Mouse (Mus musculus) fibroblast of lung, adult 2 months (primary cell): ENCODE data around the gene Rsph6a.
"Not testable (repeated sequence)": the region's sequence is repeated elsewhere in the genome, so short reads cannot be mapped to it uniquely, and the experiment has no call there.

Experiments
- DNase-seq: peaks from one replicate; pipeline ENCODE4 v3.0.0-alpha.2; 2011; ENCODE audit warnings: low read depth

Rsph6a gene

GRCm38 (mm10) chr7:19046286-19047069, 8.0 kb upstream of the Rsph6a start:
- no peak for DNase-seq

- DNase-seq, result no peak
These were observed 6.4 kb upstream of the Rsph6a start for GRCm38 (mm10) chr7:19048006-19048527.

- no peak for DNase-seq
These were observed 5.2 kb upstream of the Rsph6a start for GRCm38 (mm10) chr7:19049252-19049651.

- DNase-seq, result no peak
These were observed 4.3 kb upstream of the Rsph6a start for GRCm38 (mm10) chr7:19050172-19050571.

GRCm38 (mm10) chr7:19051161-19051560, 3.3 kb upstream of the Rsph6a start:
- no peak for DNase-seq

GRCm38 (mm10) chr7:19052345-19053135, 1.9 kb upstream of the Rsph6a start:
- no peak for DNase-seq

GRCm38 (mm10) chr7:19053136-19053532, 1.4 kb upstream of the Rsph6a start:
- no peak for DNase-seq

- no peak for DNase-seq
These were observed 237 bp downstream of the Rsph6a start for GRCm38 (mm10) chr7:19054777-19055076.

- DNase-seq, result no peak
These were observed 618 bp downstream of the Rsph6a start for GRCm38 (mm10) chr7:19055108-19055507.

GRCm38 (mm10) chr7:19057405-19057804, 2.9 kb downstream of the Rsph6a start:
- DNase-seq, result no peak

- DNase-seq, result no peak
These were observed 11.4 kb downstream of the Rsph6a start for GRCm38 (mm10) chr7:19065896-19066295.

- no peak for DNase-seq
These were observed 12.6 kb downstream of the Rsph6a start for GRCm38 (mm10) chr7:19067063-19067462.

GRCm38 (mm10) chr7:19067935-19068334, 13.4 kb downstream of the Rsph6a start:
- no peak for DNase-seq

- peak; percentile 60 for DNase-seq
These were observed 14.2 kb downstream of the Rsph6a start for GRCm38 (mm10) chr7:19068707-19069106.

GRCm38 (mm10) chr7:19069500-19069899, 15.0 kb downstream of the Rsph6a start:
- no peak for DNase-seq

GRCm38 (mm10) chr7:19071024-19071423, 16.5 kb downstream of the Rsph6a start:
- DNase-seq, result not testable (repeated sequence)

- no peak for DNase-seq
These were observed 19.0 kb downstream of the Rsph6a start for GRCm38 (mm10) chr7:19073504-19073903.

GRCm38 (mm10) chr7:19074494-19074893, 20.0 kb downstream of the Rsph6a start:
- DNase-seq, result no peak

- no peak for DNase-seq
These were observed 20.7 kb downstream of the Rsph6a start for GRCm38 (mm10) chr7:19075231-19075630.

GRCm38 (mm10) chr7:19075723-19076585, 21.5 kb downstream of the Rsph6a start, which contains the start of gene Dmwd:
Gene Dmwd (plus strand): TSS chr7:19076227.
- peak; percentile 96 for DNase-seq

GRCm38 (mm10) chr7:19076586-19076991, 22.1 kb downstream of the Rsph6a start:
- no peak for DNase-seq

- DNase-seq, result no peak
These were observed 23.3 kb downstream of the Rsph6a start for GRCm38 (mm10) chr7:19077761-19078160.
